Mouse (Mus musculus): ENCODE measurements around the gene Fxr1. TPM values are rescaled to one million over a fixed set of nuclear protein-coding genes. Genes with fewer than 3 reads are reported as not detected.

The Fxr1 gene
- 174 and 210 TPM in 2 replicates for total RNA-seq (2012; rRNA removed)

DNA sequence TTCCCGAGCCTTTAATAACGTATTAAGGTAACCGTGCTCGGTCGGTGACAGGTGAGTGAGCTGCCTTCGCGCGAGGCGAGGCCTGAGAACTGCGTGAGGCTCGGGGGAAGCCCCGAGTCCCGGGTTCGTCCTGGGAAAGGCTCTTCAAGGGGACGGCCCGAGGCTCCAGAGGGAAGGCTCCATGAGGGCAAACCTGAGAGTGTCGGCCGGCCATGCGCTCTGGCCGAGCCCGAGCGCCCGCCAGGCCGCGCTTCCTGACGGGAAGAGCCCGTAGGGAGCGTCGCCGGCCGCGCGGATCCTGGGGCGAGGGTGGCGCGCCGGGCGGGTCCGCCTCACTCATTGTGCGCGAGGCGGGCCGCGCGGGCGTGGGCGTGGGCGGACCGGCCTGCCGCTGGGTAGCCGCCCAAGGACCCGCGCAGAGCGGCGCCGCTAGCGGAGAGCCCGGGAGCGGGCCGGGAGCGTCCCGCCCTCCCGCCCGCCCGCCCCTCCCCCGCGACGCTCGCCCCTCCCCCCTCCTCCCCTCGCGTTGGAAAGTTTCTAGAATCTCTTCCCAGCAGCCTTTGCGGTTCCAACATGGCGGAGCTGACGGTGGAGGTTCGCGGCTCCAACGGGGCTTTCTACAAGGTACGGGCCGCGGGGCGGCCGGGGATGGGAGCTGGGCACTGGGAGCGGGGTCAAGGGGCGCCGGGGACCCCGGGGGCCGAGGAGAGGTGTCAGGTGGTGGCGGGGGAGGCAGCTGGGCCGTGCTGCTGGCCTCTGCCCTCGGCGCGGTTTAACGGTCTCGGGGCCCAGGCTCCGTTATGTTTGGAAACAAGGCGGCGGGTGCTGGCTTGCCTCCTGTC is at the start of gene Fxr1:
Gene Fxr1, plus strand, starts transcription at position 404 of the 842 bp plus-strand sequence.
- DNase-seq (ENCODE audit: low read depth, low spot score): no peak
- Histone ChIP-seq H3K4me3 (ENCODE audit: insufficient read depth in 1 of 2, low read depth in 1 of 2, low read length in 2 of 2, poor library complexity in 1 of 2, severe bottlenecking in 1 of 2) (peak within 1 kb of the TSS; percentile 100), H3K4me1 (ENCODE audit: control insufficient read depth in 2 of 2, insufficient read depth in 2 of 2, low read length in 2 of 2, poor library complexity in 1 of 2) (peaks cover 2 to 13% of the 10 kb centered on the region in 2 experiments; a peak in 2 of 4 replicates), H3K27ac (ENCODE audit: insufficient read depth, low read depth, low read length, poor library complexity, severe bottlenecking) (peak within 1 kb of the TSS; percentile 91), H3K9me3 (ENCODE audit: control insufficient read depth, insufficient read depth, low read depth, low read length) (no peaks in the 10 kb centered on the region), H3K9ac (ENCODE audit: insufficient read depth, low read depth, low read length, poor library complexity, severe bottlenecking) (peak within 1 kb of the TSS; percentile 100), H3K36me3 (ENCODE audit: control insufficient read depth, insufficient read depth, low read length, poor library complexity, severe bottlenecking) (no peaks in the 10 kb centered on the region; the same call in 1 of the 2 replicates)
- in situ Hi-C loops (cut with MboI; ENCODE audit: low sequenced_read_pairs in 2 of 2, unreplicated experiment in 2 of 2): no loop called here
- no peak for TF ChIP-seq ZC3H11A (IDR thresholded peaks at IDR 0.05; ENCODE audit: borderline replicate concordance, low read depth, low read length)
- no peak for TF ChIP-seq CHD2 (IDR thresholded peaks at IDR 0.05; ENCODE audit: low read depth, low read length)
- TF ChIP-seq HCFC1 (IDR thresholded peaks at IDR 0.05; ENCODE audit: borderline replicate concordance, insufficient read depth, low read length): no peak; the same call in 1 of the 2 replicates
- TF ChIP-seq MAFK (IDR thresholded peaks at IDR 0.05; ENCODE audit: insufficient read depth, low read depth, low read length): no peak
- no peak for TF ChIP-seq ZNF384 (IDR thresholded peaks at IDR 0.05; ENCODE audit: low read depth, low read length)

DNA sequence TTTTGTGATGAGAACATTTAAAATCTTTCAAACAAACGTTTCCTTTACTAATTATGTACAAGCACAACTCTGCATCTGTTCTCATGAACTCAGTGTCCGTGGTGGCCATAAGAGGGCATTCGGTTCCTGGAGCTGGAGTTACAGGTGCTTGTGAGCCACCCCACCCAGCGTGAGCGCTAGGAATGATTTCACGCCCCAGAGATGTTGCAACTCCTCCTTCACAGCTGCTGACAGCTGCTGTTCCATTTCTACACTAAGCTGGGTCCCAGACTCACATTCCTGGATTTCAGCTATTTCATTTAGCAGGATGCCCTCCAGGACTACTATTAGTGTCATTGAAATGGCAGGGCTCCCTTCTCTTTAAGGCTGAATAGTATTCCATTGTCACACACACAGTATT is 40.3 kb upstream of the Fxr1 start:
- Histone ChIP-seq H3K4me3 (ENCODE audit: insufficient read depth in 1 of 2, low read depth in 1 of 2, low read length in 2 of 2, poor library complexity in 1 of 2, severe bottlenecking in 1 of 2) (no peak overlapping the region), H3K36me3 (ENCODE audit: control insufficient read depth, insufficient read depth, low read length, poor library complexity, severe bottlenecking) (no peaks in the 10 kb centered on the region), H3K9me3 (ENCODE audit: control insufficient read depth, insufficient read depth, low read depth, low read length) (no peaks in the 10 kb centered on the region), H3K27ac (ENCODE audit: insufficient read depth, low read depth, low read length, poor library complexity, severe bottlenecking) (no peak overlapping the region), H3K4me1 (ENCODE audit: control insufficient read depth in 2 of 2, insufficient read depth in 2 of 2, low read length in 2 of 2, poor library complexity in 1 of 2) (no peaks in the 10 kb centered on the region), H3K9ac (ENCODE audit: insufficient read depth, low read depth, low read length, poor library complexity, severe bottlenecking) (no peak overlapping the region)
- DNase-seq (ENCODE audit: low read depth, low spot score): no peak
- TF ChIP-seq MAFK (IDR thresholded peaks at IDR 0.05; ENCODE audit: insufficient read depth, low read depth, low read length): no peak
- TF ChIP-seq ZNF384 (IDR thresholded peaks at IDR 0.05; ENCODE audit: low read depth, low read length): no peak
- TF ChIP-seq HCFC1 (IDR thresholded peaks at IDR 0.05; ENCODE audit: borderline replicate concordance, insufficient read depth, low read length): no peak
- no peak for TF ChIP-seq CHD2 (IDR thresholded peaks at IDR 0.05; ENCODE audit: low read depth, low read length)
- TF ChIP-seq ZC3H11A (IDR thresholded peaks at IDR 0.05; ENCODE audit: borderline replicate concordance, low read depth, low read length): no peak
- in situ Hi-C loops (cut with MboI; ENCODE audit: low sequenced_read_pairs in 2 of 2, unreplicated experiment in 2 of 2): no loop called here

DNA sequence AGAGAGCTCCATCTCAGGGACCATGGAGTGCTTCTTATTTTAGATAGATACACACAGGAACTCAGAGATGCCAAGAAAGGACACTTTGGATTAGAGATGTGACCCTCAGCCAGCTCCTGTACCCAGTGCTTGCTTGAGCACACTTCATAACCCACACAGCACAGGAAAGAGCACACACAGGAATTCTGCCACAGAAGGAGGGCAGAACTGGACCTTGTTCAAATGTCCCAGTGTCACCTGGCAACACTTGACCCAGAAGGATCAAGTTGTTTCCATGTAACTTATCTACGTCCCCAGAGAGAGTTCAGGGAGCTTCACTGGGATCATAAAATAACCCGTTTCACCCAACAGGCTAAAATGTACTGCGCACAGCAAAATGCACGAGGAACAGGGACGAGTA is 37.0 kb upstream of the Fxr1 start:
- no peak for DNase-seq (ENCODE audit: low read depth, low spot score)
- Histone ChIP-seq H3K4me3 (ENCODE audit: insufficient read depth in 1 of 2, low read depth in 1 of 2, low read length in 2 of 2, poor library complexity in 1 of 2, severe bottlenecking in 1 of 2) (no peak overlapping the region), H3K27ac (ENCODE audit: insufficient read depth, low read depth, low read length, poor library complexity, severe bottlenecking) (no peak overlapping the region), H3K9ac (ENCODE audit: insufficient read depth, low read depth, low read length, poor library complexity, severe bottlenecking) (no peak overlapping the region), H3K4me1 (ENCODE audit: control insufficient read depth in 2 of 2, insufficient read depth in 2 of 2, low read length in 2 of 2, poor library complexity in 1 of 2) (no peaks in the 10 kb centered on the region), H3K9me3 (ENCODE audit: control insufficient read depth, insufficient read depth, low read depth, low read length) (no peaks in the 10 kb centered on the region), H3K36me3 (ENCODE audit: control insufficient read depth, insufficient read depth, low read length, poor library complexity, severe bottlenecking) (no peaks in the 10 kb centered on the region)
- no peak for TF ChIP-seq CHD2 (IDR thresholded peaks at IDR 0.05; ENCODE audit: low read depth, low read length)
- TF ChIP-seq ZC3H11A (IDR thresholded peaks at IDR 0.05; ENCODE audit: borderline replicate concordance, low read depth, low read length): no peak
- no peak for TF ChIP-seq HCFC1 (IDR thresholded peaks at IDR 0.05; ENCODE audit: borderline replicate concordance, insufficient read depth, low read length)
- TF ChIP-seq ZNF384 (IDR thresholded peaks at IDR 0.05; ENCODE audit: low read depth, low read length): no peak
- TF ChIP-seq MAFK (IDR thresholded peaks at IDR 0.05; ENCODE audit: insufficient read depth, low read depth, low read length): no peak
- in situ Hi-C loops (cut with MboI; ENCODE audit: low sequenced_read_pairs in 2 of 2, unreplicated experiment in 2 of 2): no loop called here

DNA sequence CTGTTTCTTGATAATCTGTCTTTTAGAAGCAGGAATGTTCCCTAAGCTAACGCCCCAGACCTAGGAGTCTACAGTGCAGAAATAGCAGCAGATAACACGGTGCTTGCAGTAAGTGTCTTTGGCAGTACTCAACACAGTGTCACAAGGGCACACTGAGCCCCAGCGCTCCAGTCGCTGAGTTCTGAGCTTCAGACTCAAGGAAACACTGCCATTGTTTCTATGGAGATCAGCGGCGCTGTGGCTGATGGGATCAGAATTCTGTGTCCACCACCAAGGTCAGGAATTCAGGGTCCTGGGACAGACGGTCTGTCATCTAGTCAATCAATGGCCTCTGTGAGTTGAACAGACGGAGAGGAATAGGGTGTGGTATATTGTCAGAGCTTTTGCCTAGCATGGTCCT is 30.4 kb upstream of the Fxr1 start:
- Histone ChIP-seq H3K4me1 (ENCODE audit: control insufficient read depth in 2 of 2, insufficient read depth in 2 of 2, low read length in 2 of 2, poor library complexity in 1 of 2) (peaks cover 9 to 16% of the 10 kb centered on the region in 2 experiments), H3K36me3 (ENCODE audit: control insufficient read depth, insufficient read depth, low read length, poor library complexity, severe bottlenecking) (no peaks in the 10 kb centered on the region), H3K27ac (ENCODE audit: insufficient read depth, low read depth, low read length, poor library complexity, severe bottlenecking) (peak overlapping the region; percentile 26; the same call in 1 of the 2 replicates), H3K9me3 (ENCODE audit: control insufficient read depth, insufficient read depth, low read depth, low read length) (no peaks in the 10 kb centered on the region), H3K9ac (ENCODE audit: insufficient read depth, low read depth, low read length, poor library complexity, severe bottlenecking) (no peak overlapping the region), H3K4me3 (ENCODE audit: insufficient read depth in 1 of 2, low read depth in 1 of 2, low read length in 2 of 2, poor library complexity in 1 of 2, severe bottlenecking in 1 of 2) (peak overlapping the region in 1 of 2 experiments; percentile 35; a peak in 2 of 4 replicates)
- no peak for TF ChIP-seq HCFC1 (IDR thresholded peaks at IDR 0.05; ENCODE audit: borderline replicate concordance, insufficient read depth, low read length)
- in situ Hi-C loops (cut with MboI; ENCODE audit: low sequenced_read_pairs in 2 of 2, unreplicated experiment in 2 of 2): no loop called here
- no peak for DNase-seq (ENCODE audit: low read depth, low spot score)

Measured in ES-E14 (cell line).